Mouse (Mus musculus) midbrain, embryonic 15.5 days (tissue): ENCODE data around the gene Slit3. TPM values are rescaled to one million over a fixed set of nuclear protein-coding genes. Genes with fewer than 3 reads are reported as not detected.

Experiments
- ATAC-seq: fragments of 200-750 bp; cut with Nextera tagmentation; replicated peaks from 2 replicates; pipeline ENCODE4 v1.8.0; 2017; ENCODE audit warnings: moderate TSS enrichment
- H3K27ac ChIP-seq: fragments of 300-500 bp; sonication (generic); 2 replicates; pipeline ENCODE4 v1.5.1; 2015; ENCODE audit warnings: mild to moderate bottlenecking, inconsistent platforms
- H3K27me3 ChIP-seq: fragments of 300-500 bp; sonication (generic); replicated peaks from 2 replicates; pipeline ENCODE4 v1.6.1; 2015; ENCODE audit warnings: inconsistent platforms
- H3K36me3 ChIP-seq: fragments of 300-500 bp; sonication (generic); replicated peaks from 2 replicates; pipeline ENCODE4 v1.6.1; 2015; ENCODE audit warnings: inconsistent platforms
- H3K4me1 ChIP-seq: fragments of 300-500 bp; sonication (generic); 2 replicates; pipeline ENCODE4 v1.6.1; 2015; ENCODE audit warnings: inconsistent platforms
- H3K4me2 ChIP-seq: fragments of 300-500 bp; sonication (generic); 2 replicates; pipeline ENCODE4 v1.6.1; 2015; ENCODE audit warnings: inconsistent platforms, mild to moderate bottlenecking, moderate library complexity
- H3K4me3 ChIP-seq: fragments of 300-500 bp; sonication (generic); 2 replicates; pipeline ENCODE4 v1.5.1; 2015; ENCODE audit warnings: mild to moderate bottlenecking, inconsistent platforms
- H3K9ac ChIP-seq: fragments of 300-500 bp; sonication (generic); 2 replicates; pipeline ENCODE4 v1.6.1; 2015; ENCODE audit warnings: mild to moderate bottlenecking, inconsistent platforms
- H3K9me3 ChIP-seq: fragments of 300-500 bp; sonication (generic); 2 replicates; pipeline ENCODE4 v1.6.1; 2016; ENCODE audit warnings: inconsistent platforms
- WGBS: fragments of 180-500 bp; shearing (Covaris S2); methylation state at CpG from one replicate; pipeline ENCODE4 v1.1.7; 2015; ENCODE audit warnings: mixed read lengths; 5-methylcytosine and 5-hydroxymethylcytosine counted together
- polyA plus RNA-seq: library from polyadenylated mRNA; unstranded; fragments of >200 nt; fragmentation: Nextera tagmentation; extraction: Ambion mirVana; gene quantifications from 2 replicates; pipeline ENCODE4 v1.2.1, GENCODE M21; 2015

Gene Slit3
- polyA plus RNA-seq, 1 experiment from 2014 or later = 5.9 TPM

DNA sequence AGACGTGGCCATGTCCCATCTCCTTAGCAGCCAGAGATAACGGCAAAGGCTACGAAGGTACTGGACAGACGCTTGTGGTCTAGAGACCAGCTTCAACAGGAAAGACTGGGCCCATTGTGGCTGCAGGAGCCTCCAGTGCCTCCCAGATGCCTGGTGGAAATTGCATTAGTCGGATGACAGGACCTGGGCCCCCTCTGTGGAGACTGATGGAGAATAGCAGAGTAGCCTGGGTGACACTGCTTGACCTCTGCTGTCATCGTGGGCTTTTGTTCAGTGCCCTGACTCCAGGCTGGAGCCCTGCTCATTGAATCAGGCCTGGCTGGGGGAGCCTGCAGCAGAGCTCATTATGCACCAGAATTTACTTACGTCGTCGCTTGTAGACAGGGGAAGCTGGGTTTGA lies 384.8 kb downstream of the Slit3 start:
- ATAC-seq = no peak
- Histone ChIP-seq H3K4me3 (no peak overlapping the region), H3K36me3 (no peaks in the 10 kb centered on the region), H3K4me2 (no peak overlapping the region), H3K4me1 (peaks cover 8% of the 10 kb centered on the region; the same call in 1 of the 2 replicates), H3K27me3 (peaks cover 9% of the 10 kb centered on the region; the same call in 1 of the 2 replicates), H3K9ac (no peak overlapping the region), H3K9me3 (no peaks in the 10 kb centered on the region), H3K27ac (no peak overlapping the region)
- WGBS = 24% methylated on average over 9 of the region's 9 CpGs

DNA sequence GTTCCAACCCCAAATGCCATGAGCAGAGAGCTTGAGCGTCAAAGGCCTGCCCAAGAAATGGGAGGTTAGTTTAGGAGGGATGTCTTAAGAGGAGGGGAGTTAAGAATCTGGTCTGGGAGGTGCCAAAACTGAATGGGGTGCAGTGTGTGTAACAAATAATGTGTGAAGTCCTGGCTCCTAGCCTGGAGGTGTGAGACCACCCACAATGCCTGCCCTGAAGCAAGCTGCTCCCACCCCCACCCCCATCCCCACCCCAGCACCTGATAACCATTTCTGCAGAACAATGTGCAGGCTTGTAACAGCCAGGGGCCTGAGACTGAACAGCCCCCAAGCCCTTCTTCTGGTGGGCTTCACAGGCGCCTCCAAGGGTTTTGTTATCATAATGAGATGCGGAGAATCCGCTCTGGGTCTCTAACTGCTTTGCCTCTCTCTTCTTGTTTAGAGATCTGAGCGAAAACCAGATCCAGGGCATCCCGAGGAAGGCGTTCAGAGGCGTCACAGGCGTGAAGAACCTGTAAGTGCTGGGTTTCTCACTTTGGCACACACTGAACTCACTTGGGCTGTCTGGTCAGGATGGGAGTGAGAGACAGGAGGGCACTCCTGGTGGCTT lies 386.9 kb downstream of the Slit3 start:
- H3K36me3 ChIP-seq = no peaks in the 10 kb centered on the region
- H3K27ac ChIP-seq = no peak overlapping the region
- H3K27me3 ChIP-seq = peaks cover 9% of the 10 kb centered on the region; the same call in 1 of the 2 replicates
- no peak overlapping the region for H3K4me2 ChIP-seq
- H3K4me1 ChIP-seq = peaks cover 5% of the 10 kb centered on the region
- H3K9me3 ChIP-seq = no peaks in the 10 kb centered on the region
- ATAC-seq = no peak
- no peak overlapping the region for H3K4me3 ChIP-seq
- WGBS = 18% methylated on average over 9 of the region's 9 CpGs
- H3K9ac ChIP-seq = no peak overlapping the region

- 15% methylated on average over 4 of the region's 4 CpGs for WGBS
- no peak overlapping the region for H3K9ac ChIP-seq
- H3K27ac ChIP-seq = peak overlapping the region; percentile 31; the same call in 1 of the 2 replicates
- no peak overlapping the region for H3K4me3 ChIP-seq
- no peak overlapping the region for H3K4me2 ChIP-seq
- no peaks in the 10 kb centered on the region for H3K36me3 ChIP-seq
- H3K9me3 ChIP-seq = no peaks in the 10 kb centered on the region
- ATAC-seq = peak; percentile 51; the same call in 1 of the 2 replicates
- H3K27me3 ChIP-seq = peaks cover 5% of the 10 kb centered on the region; the same call in 1 of the 2 replicates
- peaks cover 13% of the 10 kb centered on the region for H3K4me1 ChIP-seq
Measured at GRCm38 (mm10) chr11:35512686-35513085, 391.7 kb downstream of the Slit3 start.

DNA sequence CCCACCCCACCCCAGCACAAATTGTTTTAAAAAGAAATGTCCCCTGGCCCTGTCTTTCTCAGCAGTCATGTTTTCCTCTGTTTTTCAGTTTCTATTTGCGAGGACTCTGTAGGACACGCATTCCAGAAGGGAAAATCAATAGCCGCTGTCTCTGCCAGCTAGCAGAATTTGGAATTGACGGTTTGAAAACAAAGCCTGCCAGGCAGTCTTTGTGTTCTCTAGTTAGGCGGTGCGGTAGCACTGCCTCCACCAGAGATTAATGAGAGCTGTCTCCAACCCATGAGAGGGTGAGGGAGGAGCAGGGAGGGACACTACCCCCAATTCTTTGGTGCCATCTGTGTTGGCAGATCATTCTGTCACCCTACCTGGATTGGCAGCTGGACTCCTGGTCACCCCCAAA lies 392.3 kb downstream of the Slit3 start:
- Histone ChIP-seq H3K36me3 (no peaks in the 10 kb centered on the region), H3K9me3 (no peaks in the 10 kb centered on the region), H3K4me2 (no peak overlapping the region), H3K27me3 (peaks cover 5% of the 10 kb centered on the region; the same call in 1 of the 2 replicates), H3K4me3 (no peak overlapping the region), H3K4me1 (peaks cover 11% of the 10 kb centered on the region), H3K9ac (no peak overlapping the region), H3K27ac (peak overlapping the region; percentile 31; the same call in 1 of the 2 replicates)
- WGBS = 5% methylated on average over 6 of the region's 6 CpGs
- 0 out of 2 replicates have a peak, but pooled peaks have one; percentile 24 for ATAC-seq

DNA sequence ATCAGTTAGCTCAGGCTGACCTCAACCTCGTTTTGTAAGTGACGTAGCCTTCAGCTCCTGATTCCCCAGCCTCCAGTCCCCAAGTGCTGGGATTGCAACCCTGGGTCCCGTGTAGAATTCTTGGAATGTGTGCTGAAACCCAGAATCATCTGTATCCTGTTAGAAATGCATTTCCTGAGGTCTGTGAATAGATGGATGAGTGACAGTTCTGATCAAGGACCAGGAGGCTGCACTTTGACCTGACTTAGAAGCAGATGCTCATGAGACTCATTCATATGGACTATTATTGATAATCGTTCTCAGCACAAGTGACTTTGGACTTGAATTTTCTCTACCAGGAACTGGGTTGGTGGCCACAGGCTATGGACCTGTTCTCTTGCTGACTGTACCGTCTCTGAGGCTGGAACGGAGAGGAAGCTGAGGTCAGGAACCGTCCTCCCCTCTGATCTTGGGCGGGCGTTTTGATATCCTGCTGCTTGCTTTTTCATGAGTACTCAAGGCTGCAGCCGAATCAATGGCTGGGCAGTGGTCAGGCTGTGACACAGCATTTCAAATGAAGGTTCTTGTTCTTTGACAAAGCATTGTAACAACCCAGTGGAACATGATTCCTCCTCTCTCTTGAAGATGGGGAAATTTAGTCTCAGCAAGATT lies 401.9 kb downstream of the Slit3 start:
- H3K4me2 ChIP-seq = no peak overlapping the region
- no peak overlapping the region for H3K4me3 ChIP-seq
- no peak overlapping the region for H3K27ac ChIP-seq
- WGBS = 37% methylated on average over 10 of the region's 10 CpGs
- H3K36me3 ChIP-seq = no peaks in the 10 kb centered on the region
- no peaks in the 10 kb centered on the region for H3K9me3 ChIP-seq
- ATAC-seq = no peak
- no peak overlapping the region for H3K9ac ChIP-seq
- peaks cover 5% of the 10 kb centered on the region for H3K4me1 ChIP-seq
- no peaks in the 10 kb centered on the region; the same call in 1 of the 2 replicates for H3K27me3 ChIP-seq

DNA sequence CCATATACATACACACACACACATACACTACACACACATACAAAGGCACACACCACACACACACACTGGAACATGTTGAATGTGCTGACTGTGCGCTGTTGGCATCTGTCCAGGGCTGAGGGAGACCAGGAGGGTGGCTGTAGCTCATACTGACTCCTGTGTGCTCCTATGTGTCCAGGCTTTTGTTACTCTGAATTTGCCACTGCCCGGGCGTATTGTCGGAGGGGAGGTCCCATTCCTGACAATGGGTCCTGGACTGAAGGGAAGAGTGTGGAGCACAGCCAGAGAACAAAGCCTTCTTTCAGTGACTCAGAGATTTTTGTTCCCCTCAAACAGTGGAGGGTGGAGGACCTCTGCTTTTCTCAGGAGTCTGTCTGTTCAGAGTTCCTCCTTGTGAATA lies 402.7 kb downstream of the Slit3 start:
- no peaks in the 10 kb centered on the region for H3K9me3 ChIP-seq
- H3K4me2 ChIP-seq = no peak overlapping the region
- no peaks in the 10 kb centered on the region for H3K36me3 ChIP-seq
- no peak overlapping the region for H3K4me3 ChIP-seq
- H3K27ac ChIP-seq = no peak overlapping the region
- peaks cover 10% of the 10 kb centered on the region for H3K4me1 ChIP-seq
- WGBS = 28% methylated on average over 4 of the region's 4 CpGs
- no peak overlapping the region for H3K9ac ChIP-seq
- H3K27me3 ChIP-seq = no peaks in the 10 kb centered on the region; the same call in 1 of the 2 replicates
- ATAC-seq = no peak

DNA sequence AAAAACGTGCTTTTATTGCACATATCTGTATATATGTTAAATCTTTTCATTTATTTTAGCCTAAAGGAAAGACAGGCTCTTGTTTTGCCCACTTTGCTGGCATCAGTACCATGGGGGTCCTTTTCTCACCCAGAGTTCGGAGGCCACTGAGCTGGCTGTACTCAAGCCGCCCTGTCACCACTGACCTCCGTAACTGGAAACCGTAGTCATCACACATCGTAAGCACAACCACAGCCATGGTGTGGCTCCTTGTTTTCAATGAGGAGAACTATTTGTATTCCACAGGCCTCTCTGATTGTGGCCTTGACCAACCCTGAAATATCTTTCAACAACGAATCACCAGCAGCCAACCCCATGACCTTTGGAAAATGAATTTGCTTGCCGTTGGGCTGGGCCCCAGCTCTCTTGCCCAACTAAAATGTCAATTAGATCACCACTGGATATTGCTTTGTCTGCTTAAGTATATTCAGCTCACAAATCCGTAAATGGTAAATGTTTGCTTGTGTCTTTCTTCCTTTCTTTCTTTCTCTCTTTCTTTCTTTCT lies 405.3 kb downstream of the Slit3 start:
- 81% methylated on average over 9 of the region's 9 CpGs for WGBS
- no peak overlapping the region for H3K9ac ChIP-seq
- no peak for ATAC-seq
- no peak overlapping the region for H3K4me3 ChIP-seq
- H3K36me3 ChIP-seq = no peaks in the 10 kb centered on the region
- H3K27me3 ChIP-seq = no peaks in the 10 kb centered on the region; the same call in none of the 2 replicates
- no peak overlapping the region for H3K27ac ChIP-seq
- no peaks in the 10 kb centered on the region for H3K9me3 ChIP-seq
- H3K4me1 ChIP-seq = peaks cover 10% of the 10 kb centered on the region
- no peak overlapping the region for H3K4me2 ChIP-seq

DNA sequence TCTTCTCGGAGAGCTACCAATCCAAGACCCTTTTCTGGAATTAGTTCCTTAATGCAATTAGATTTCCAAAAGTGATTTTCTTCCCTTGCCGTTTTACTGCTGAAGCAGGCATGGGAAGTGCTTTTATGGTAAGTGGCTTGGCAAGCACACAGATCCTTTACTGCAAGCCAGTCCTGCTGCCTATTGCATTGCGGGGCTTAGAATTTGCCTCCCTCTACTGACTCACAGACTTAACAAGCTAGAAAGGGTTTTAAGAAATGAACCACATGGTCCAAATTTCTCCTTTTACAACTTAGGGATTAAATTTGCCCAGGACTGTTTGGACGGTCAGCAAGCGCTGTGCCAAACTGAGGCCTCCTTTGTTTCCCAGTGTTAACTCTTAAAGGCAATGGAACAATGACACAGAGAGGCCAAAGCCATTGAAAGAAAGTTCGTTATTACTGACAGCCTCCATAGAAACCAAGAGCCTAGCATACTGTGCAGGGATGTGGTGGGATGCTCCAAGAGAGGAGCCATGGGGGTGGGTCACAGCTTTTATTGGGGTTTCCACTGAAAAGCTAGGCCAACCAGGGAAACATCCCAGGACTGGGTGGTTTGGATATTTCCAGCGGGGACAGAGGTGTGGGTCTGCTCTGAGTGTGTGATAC lies 406.9 kb downstream of the Slit3 start:
- 24% methylated on average over 7 of the region's 7 CpGs for WGBS
- Histone ChIP-seq H3K4me2 (no peak overlapping the region), H3K4me1 (peaks cover 15% of the 10 kb centered on the region), H3K4me3 (no peak overlapping the region), H3K9me3 (no peaks in the 10 kb centered on the region), H3K9ac (no peak overlapping the region), H3K36me3 (no peaks in the 10 kb centered on the region), H3K27me3 (peaks cover 2% of the 10 kb centered on the region), H3K27ac (no peak overlapping the region)
- peak; percentile 61 for ATAC-seq

DNA sequence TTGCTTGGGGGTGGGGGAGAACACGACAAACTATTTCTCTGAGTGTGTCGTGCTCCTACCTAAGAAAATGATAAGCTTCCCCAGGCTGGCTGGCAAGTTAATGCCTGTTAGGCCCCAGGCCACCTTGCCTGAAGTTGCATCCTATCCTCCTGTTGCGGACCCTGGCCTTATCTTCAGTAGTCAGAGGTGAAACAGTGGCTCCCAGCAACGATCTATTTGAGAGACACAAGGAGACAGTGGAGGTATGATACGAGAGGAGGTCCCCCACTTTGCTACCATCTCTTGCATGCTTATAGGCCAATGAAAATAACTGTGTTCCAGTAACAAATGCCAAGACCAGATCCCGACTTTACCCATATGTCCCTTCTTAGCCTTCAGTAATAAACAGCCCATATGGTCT lies 414.0 kb downstream of the Slit3 start:
- Histone ChIP-seq H3K9ac (no peak overlapping the region), H3K27me3 (peaks cover 5% of the 10 kb centered on the region; the same call in 1 of the 2 replicates), H3K4me3 (no peak overlapping the region), H3K4me1 (peaks cover 21% of the 10 kb centered on the region), H3K9me3 (no peaks in the 10 kb centered on the region), H3K36me3 (no peaks in the 10 kb centered on the region), H3K4me2 (no peak overlapping the region), H3K27ac (no peak overlapping the region)
- 83% methylated on average over 6 of the region's 6 CpGs for WGBS
- no peak for ATAC-seq

DNA sequence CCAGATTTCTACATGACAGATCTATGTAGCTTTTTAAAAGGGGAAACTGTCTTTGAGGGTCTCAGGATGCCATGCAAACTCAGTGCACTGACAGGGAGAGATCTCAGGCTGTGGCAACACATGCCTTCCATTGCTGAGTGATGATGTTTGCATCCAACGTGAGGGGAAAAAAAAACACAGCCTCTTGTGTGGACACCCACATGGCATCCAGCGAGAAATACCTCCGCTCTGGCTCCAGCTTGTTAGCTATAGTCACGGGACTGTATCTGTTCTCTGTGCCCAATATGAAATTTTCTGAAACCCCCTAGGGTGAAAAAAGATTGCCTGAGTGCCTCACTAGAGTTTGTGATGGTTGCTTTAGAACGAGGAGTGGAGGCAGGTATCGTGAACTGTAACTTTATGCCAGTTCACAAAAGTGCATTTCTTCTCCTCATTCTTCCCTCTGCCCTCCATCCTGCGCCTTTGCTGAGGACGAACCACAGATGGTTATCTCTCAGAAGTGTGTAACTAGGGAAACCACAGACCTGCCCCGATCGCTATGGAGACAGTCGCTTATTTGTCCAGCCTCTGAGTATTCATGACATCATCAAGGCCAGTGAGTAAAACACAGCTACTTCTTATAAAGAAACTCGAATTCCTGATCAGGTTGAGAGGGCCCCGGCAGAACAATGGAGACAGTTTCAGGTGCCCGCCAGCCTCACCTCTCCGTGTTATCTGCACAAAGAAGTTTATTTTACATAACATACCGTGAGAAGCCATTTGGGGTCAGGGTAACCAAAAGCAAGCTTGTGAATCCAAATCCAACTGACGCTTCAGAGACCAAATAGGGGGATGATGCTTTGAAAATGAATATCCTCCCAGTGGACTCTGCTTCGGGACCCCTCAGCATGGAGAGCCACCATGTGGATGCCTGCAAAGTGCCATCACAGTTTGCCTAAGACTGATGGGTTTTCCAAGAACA lies 416.4 kb downstream of the Slit3 start:
- H3K27me3 ChIP-seq = 0 out of 2 replicates have a peak, but pooled peaks cover 3% of the 10 kb centered on the region
- peak overlapping the region; percentile 27 for H3K4me2 ChIP-seq
- peaks cover 27% of the 10 kb centered on the region for H3K4me1 ChIP-seq
- WGBS = 26% methylated on average over 18 of the region's 18 CpGs
- no peaks in the 10 kb centered on the region for H3K36me3 ChIP-seq
- no peak overlapping the region for H3K9ac ChIP-seq
- no peaks in the 10 kb centered on the region for H3K9me3 ChIP-seq
- H3K4me3 ChIP-seq = no peak overlapping the region
- ATAC-seq = peak; percentile 71
- no peak overlapping the region for H3K27ac ChIP-seq

GRCm38 (mm10) chr11:35542731-35543130 lies 421.7 kb downstream of the Slit3 start:
- Histone ChIP-seq H3K4me2 (no peak overlapping the region), H3K4me3 (no peak overlapping the region), H3K27ac (no peak overlapping the region), H3K4me1 (peaks cover 25% of the 10 kb centered on the region), H3K27me3 (peaks cover 7% of the 10 kb centered on the region), H3K36me3 (no peaks in the 10 kb centered on the region), H3K9me3 (no peaks in the 10 kb centered on the region), H3K9ac (no peak overlapping the region)
- ATAC-seq = no peak
- WGBS = 95% methylated on average over 10 of the region's 10 CpGs
